Mouse (Mus musculus) limb, embryonic 10.5 days (tissue): ENCODE data around the gene March7. TPM values are rescaled to one million over a fixed set of nuclear protein-coding genes. Genes with fewer than 3 reads are reported as not detected.

Experiments
- DNase-seq: peaks from one replicate; pipeline ENCODE4 v3.0.0-alpha.2; 2017; ENCODE audit warnings: low spot score
- H3K27ac ChIP-seq: fragments of 300-500 bp; sonication (generic); 2 replicates; pipeline ENCODE4 v1.5.1; 2016; ENCODE audit warnings: mild to moderate bottlenecking
- H3K27me3 ChIP-seq: fragments of 300-500 bp; sonication (generic); 2 replicates; pipeline ENCODE4 v1.6.1; 2016; ENCODE audit warnings: low read depth, mild to moderate bottlenecking; ENCODE audit not compliant: poor library complexity, severe bottlenecking
- H3K36me3 ChIP-seq: fragments of 300-500 bp; sonication (generic); 2 replicates; pipeline ENCODE4 v1.6.1; 2016; ENCODE audit warnings: mild to moderate bottlenecking, moderate library complexity
- H3K4me1 ChIP-seq: fragments of 300-500 bp; sonication (generic); 2 replicates; pipeline ENCODE4 v1.6.1; 2016
- H3K4me3 ChIP-seq: fragments of 300-500 bp; sonication (generic); 2 replicates; pipeline ENCODE4 v1.5.1; 2016; ENCODE audit warnings: mild to moderate bottlenecking, moderate library complexity
- H3K9me3 ChIP-seq: fragments of 300-500 bp; sonication (generic); replicated peaks from 2 replicates; pipeline ENCODE4 v1.6.1; 2016; ENCODE audit warnings: mild to moderate bottlenecking
- WGBS: fragments of 180-500 bp; shearing (Covaris S2); methylation state at CpG from one replicate; pipeline ENCODE4 v1.1.7; 2016; 5-methylcytosine and 5-hydroxymethylcytosine counted together
- polyA plus RNA-seq: library from polyadenylated mRNA; unstranded; fragments of >200 nt; fragmentation: Nextera tagmentation; extraction: Ambion mirVana; gene quantifications from 2 replicates; pipeline ENCODE4 v1.2.1, GENCODE M21; 2016

March7 gene
- polyA plus RNA-seq, 1 experiment from 2014 or later: 81.9 TPM

DNA sequence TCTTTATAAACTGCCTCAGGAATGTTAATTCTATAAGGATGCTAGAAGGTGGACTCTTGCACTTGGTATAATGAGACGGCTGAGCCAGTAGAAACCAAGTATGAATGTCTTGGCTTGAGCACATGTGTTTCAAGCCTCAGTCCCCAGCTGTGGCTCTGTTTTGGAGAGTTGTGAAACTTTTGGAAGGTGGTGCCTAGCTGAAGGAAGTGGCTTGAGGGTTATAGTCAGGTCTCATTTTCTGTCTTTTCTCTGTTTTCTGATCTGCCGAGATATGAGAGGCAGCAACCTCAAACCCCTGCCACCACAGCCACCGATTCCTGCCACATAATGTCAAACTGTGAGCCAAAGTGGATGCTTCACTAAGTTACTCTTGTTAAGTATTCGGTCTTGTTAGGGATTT is 68.9 kb downstream of the March7 start:
- Histone ChIP-seq H3K27ac (no peak overlapping the region), H3K4me3 (no peak overlapping the region), H3K36me3 (peaks cover 21% of the 10 kb centered on the region), H3K9me3 (no peaks in the 10 kb centered on the region), H3K4me1 (peaks cover 10% of the 10 kb centered on the region), H3K27me3 (no peaks in the 10 kb centered on the region)
- 93% methylated on average over 4 of the region's 4 CpGs for WGBS
- no peak for DNase-seq

DNA sequence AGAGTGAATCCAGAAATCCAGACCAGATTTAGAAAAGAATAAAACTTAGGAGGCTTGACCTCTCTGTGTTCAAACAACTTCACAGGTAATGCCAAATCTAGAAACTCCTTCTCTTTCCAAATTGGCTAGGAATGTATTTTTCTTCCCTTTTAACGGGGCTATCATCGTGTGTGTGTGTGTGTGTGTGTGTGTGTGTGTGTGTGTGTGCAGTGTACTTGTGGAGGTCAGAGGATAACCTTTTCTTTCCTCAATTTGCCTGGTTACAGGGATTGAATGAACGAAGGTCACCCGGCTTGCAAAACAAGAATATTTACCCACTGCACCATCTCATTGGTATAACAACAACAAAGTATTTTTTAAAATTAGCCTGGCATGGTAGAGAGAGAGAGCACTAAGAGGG is 72.9 kb downstream of the March7 start:
- DNase-seq: no peak
- no peak overlapping the region for H3K27ac ChIP-seq
- WGBS: 74% methylated on average over 4 of the region's 4 CpGs
- no peak overlapping the region for H3K4me3 ChIP-seq
- peaks cover 7% of the 10 kb centered on the region; the same call in 1 of the 2 replicates for H3K36me3 ChIP-seq
- H3K27me3 ChIP-seq: peaks cover 11% of the 10 kb centered on the region
- H3K4me1 ChIP-seq: peaks cover 15% of the 10 kb centered on the region
- H3K9me3 ChIP-seq: no peaks in the 10 kb centered on the region

DNA sequence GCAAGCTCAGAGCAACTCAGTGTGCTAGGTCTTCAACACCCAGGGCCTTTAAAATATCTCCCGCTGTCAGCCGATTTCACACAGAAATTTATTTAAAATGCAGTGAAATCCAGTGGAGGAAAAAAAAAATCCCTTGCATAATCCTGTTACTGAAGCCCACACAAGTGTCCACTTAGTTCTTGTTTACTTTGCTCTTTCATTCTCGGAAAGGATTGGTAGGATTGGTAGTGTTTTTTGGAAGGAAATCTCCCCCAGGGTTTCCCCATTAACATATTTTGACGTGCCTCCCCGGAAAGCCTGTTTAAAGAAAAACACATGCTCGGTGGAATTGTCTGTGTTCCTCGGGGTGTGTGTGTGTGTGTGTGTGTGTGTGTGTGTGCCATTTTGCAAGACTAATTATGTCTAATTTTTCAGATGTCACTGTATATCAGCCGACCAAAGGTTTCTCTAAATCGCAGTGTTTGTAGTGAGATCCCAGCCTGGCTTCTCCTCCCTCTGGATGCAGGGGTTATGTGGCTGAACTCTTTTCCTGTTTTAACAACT is 73.6 kb downstream of the March7 start:
- Histone ChIP-seq H3K27me3 (peaks cover 11% of the 10 kb centered on the region), H3K9me3 (no peaks in the 10 kb centered on the region), H3K4me3 (peak overlapping the region; percentile 57), H3K27ac (peak overlapping the region; percentile 80), H3K4me1 (peaks cover 15% of the 10 kb centered on the region), H3K36me3 (peaks cover under 1% of the 10 kb centered on the region; the same call in 1 of the 2 replicates)
- 13% methylated on average over 9 of the region's 9 CpGs for WGBS
- no peak for DNase-seq

DNA sequence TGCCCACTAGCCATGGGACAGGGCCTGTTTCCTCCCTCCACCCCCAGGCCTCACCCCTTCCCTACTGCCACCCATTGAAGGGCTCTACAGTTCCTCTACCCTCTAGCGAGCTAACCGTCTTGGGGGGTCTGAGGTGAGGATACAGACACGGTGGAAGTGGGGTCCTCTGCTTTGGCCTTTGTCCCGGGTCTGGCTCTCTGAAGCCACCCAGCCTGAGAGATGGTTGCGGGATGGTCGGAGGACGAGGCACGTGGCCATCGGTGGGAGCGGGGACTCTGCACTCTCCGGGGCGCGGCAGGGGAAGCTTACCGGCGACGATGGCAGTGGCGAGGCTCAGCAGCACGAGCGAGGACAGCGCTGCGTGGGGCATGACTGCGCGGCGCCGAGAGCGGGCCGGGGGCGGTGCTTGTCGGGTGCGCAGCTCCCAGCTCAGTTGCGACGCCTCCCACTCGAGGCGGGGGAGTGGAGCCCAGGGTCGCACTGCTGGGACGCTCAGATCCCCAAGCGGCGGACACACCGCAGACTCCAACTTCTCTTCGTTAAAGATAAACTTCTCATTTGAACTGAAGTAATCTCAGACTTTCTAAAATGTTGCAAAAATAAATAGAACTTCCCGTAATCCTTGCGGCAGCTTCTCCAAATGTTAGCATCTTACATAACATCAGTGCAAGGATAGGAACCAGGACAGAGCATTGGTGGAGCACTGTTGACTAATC is 74.2 kb downstream of the March7 start:
- 1% methylated on average over 42 of the region's 42 CpGs for WGBS
- Histone ChIP-seq H3K4me1 (peaks cover 15% of the 10 kb centered on the region), H3K27me3 (peaks cover 11% of the 10 kb centered on the region), H3K9me3 (no peaks in the 10 kb centered on the region), H3K36me3 (no peaks in the 10 kb centered on the region), H3K27ac (peak overlapping the region; percentile 80), H3K4me3 (peak overlapping the region; percentile 57)
- DNase-seq: peak; percentile 72

DNA sequence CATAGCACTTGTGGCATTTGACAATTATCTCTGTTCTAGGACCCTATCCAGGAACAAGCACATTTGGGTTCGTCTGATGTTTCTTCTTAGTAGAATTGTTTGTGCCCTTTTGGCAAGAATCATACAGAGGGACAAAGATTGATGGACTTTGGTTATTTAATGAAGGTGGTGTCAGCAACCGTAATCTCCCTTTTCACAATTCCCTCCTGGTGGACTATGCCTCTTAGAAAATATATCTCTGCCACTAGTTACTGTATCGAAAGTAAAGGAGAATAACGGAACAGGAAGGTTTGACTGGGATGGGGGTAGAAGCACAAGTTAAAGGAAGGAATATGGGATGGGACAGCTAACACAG is 74.8 kb downstream of the March7 start, which contains the start of gene Cd302:
Gene Cd302 (minus strand): TSS at position 22 of the 355 bp plus-strand sequence.
- Histone ChIP-seq H3K27me3 (peaks cover 11% of the 10 kb centered on the region), H3K9me3 (no peaks in the 10 kb centered on the region), H3K27ac (peak within 1 kb of the TSS; percentile 80), H3K36me3 (no peaks in the 10 kb centered on the region), H3K4me3 (peak within 1 kb of the TSS; percentile 57), H3K4me1 (peaks cover 15% of the 10 kb centered on the region)
- WGBS: 56% methylated on average over 4 of the region's 4 CpGs
- no peak for DNase-seq

DNA sequence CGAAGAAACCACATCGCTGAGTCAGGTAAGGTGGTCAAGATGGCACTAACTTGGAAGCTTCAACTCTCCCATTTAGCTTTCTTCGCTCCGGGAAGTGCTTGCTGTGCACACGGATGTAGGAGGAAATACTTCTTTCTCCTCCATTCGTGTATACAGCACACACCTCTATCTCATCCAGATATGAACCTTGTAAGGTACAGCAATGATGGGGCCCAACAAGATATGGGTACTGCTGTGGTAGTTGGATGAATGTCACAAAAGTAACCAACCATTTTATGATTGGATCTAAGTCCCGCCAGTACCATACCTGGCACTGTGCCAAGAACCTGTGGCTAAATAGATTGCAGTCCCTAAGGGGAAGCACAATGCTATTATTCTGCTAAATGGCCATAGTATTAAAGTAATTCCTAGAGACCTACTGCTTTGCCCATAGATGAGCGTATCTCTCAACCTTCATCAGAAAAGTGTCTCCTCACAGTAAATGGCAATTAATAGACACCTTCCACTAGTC is 75.5 kb downstream of the March7 start:
- 95% methylated on average over 8 of the region's 8 CpGs for WGBS
- DNase-seq: no peak

DNA sequence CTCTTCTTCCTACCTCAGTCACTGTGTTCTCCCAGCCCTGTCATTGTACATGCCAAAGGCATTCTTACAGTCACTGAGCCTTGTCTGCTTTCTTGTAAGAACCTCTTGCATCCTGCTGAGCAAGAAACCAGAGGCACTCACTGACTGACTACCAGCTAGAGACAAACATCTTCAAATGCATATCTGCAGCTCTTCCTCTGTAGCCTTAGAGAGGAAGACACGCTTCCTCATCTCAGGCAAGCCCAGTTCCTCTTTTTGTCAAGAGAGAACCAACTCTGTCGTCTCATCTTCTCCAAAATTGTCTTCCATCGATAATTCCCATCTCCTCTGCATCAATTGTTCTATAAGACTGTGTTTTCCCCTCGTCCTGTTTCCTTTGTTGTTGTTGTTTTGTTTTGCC is 78.9 kb downstream of the March7 start:
- DNase-seq: no peak
- no peak overlapping the region for H3K27ac ChIP-seq
- H3K36me3 ChIP-seq: no peaks in the 10 kb centered on the region
- 86% methylated on average over 4 of the region's 4 CpGs for WGBS
- peaks cover 11% of the 10 kb centered on the region for H3K27me3 ChIP-seq
- H3K4me3 ChIP-seq: no peak overlapping the region
- peaks cover 5% of the 10 kb centered on the region for H3K4me1 ChIP-seq
- no peaks in the 10 kb centered on the region for H3K9me3 ChIP-seq

More for the DNA sequence above, 75.5 kb downstream of the March7 start:
- no peaks in the 10 kb centered on the region for H3K36me3 ChIP-seq
- no peaks in the 10 kb centered on the region for H3K9me3 ChIP-seq
- H3K4me3 ChIP-seq: no peak overlapping the region
- H3K27me3 ChIP-seq: peaks cover 11% of the 10 kb centered on the region
- H3K27ac ChIP-seq: no peak overlapping the region
- peaks cover 15% of the 10 kb centered on the region for H3K4me1 ChIP-seq

DNA sequence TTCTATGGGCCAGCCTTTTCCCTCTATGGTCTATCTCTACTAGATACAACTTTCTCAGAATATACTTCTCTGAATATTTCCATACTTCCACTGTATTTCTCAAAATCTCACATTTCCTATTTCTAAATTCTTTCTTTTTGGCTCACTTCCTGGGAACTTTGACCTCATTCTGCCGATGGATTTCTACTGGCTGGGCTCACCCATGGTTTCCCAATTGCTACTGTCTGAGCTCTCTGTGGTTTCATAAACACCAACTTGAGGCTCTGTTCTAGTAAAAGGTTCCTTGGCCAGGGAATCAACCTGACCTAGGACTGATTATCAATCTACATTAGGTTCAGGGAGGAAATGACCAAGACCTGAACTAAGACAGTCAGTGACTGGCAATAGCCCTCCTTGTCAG is 79.8 kb downstream of the March7 start:
- H3K36me3 ChIP-seq: no peaks in the 10 kb centered on the region
- no peak overlapping the region for H3K27ac ChIP-seq
- WGBS: 98% methylated on average over 1 of the region's 1 CpGs
- peaks cover 9% of the 10 kb centered on the region for H3K27me3 ChIP-seq
- no peak overlapping the region for H3K4me3 ChIP-seq
- H3K9me3 ChIP-seq: no peaks in the 10 kb centered on the region
- no peak for DNase-seq
- no peaks in the 10 kb centered on the region for H3K4me1 ChIP-seq

DNA sequence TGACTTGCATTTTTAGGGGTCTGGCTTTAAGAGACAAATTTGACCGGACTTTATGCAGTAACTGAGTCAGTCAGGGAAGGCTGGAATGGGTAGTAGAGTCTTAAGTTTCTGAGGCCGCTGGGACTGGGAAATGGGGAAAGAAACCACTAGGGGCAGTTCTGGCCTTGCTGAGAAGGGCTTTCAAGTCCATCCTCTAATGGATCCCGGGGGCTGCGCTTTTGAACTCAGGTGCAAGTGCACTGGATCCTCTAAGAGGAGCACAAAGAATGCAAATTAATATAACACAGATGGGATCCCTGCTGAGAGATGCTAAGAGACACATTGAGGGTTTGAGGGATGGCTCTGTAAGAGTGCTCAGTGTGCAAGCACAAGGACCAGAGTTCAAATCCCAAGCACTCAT is 81.7 kb downstream of the March7 start:
- WGBS: 80% methylated on average over 4 of the region's 4 CpGs
- Histone ChIP-seq H3K36me3 (no peaks in the 10 kb centered on the region), H3K27ac (no peak overlapping the region), H3K27me3 (no peaks in the 10 kb centered on the region), H3K4me3 (no peak overlapping the region), H3K9me3 (no peaks in the 10 kb centered on the region), H3K4me1 (no peaks in the 10 kb centered on the region)
- DNase-seq: no peak

DNA sequence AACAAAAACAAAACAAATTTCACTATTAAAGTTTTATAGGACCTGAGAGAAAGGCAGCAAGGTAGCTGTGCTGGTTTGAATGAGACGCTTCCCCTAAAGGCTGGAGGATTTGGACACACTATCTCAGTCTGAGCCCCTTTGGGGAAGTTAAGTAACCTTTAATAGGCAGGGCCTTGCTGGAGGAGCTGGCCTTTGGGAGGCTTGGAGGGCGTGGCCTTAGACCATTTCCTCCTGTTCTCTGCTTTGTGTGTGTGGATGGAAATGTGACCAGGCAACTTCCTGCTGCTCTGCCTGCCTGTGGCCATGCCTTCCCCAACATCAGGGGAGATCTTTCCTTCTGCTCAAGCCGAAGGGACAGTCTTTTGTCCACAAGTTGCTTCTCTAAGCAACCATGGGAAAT is 88.6 kb downstream of the March7 start:
- Histone ChIP-seq H3K27ac (no peak overlapping the region), H3K4me3 (no peak overlapping the region), H3K27me3 (no peaks in the 10 kb centered on the region), H3K36me3 (peaks cover 7% of the 10 kb centered on the region), H3K9me3 (no peaks in the 10 kb centered on the region), H3K4me1 (no peaks in the 10 kb centered on the region)
- DNase-seq: no peak
- WGBS: 82% methylated on average over 3 of the region's 3 CpGs

DNA sequence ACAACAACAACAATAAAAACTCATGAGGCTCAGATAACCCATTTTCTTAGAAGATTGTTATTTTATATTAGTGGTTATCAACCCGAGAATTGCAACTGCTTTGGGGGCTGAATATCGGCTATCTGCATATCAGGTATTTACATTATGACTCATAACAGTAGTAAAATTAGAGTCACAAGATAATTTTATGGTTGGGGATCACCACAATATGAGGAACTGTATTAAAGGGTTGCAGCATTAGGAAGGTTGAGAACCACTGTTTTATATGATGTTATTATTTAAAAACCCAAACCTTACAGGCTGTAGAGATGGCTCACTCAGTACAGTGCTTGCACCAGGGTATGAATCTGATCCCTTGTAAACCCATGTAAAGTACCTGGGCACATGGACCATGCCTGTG is 89.6 kb downstream of the March7 start:
- H3K9me3 ChIP-seq: no peaks in the 10 kb centered on the region
- H3K36me3 ChIP-seq: peaks cover 7% of the 10 kb centered on the region
- H3K27me3 ChIP-seq: no peaks in the 10 kb centered on the region
- H3K4me3 ChIP-seq: no peak overlapping the region
- no peak for DNase-seq
- no peak overlapping the region for H3K27ac ChIP-seq
- H3K4me1 ChIP-seq: no peaks in the 10 kb centered on the region
- WGBS: 95% methylated on average over 2 of the region's 2 CpGs
